Mouse (Mus musculus) E14TG2a.4 (cell line): ENCODE measurements around the gene Ccnl2.

ENCODE experiments used
- H3K27me3 ChIP-seq: 2 replicates; pipeline ENCODE4 v1.6.1; 2014; ENCODE audit warnings: low read length, control low read depth; ENCODE audit not compliant: insufficient read depth
- H3K36me3 ChIP-seq: 2 replicates; pipeline ENCODE4 v1.6.1; 2014; ENCODE audit warnings: low read length, control low read depth; ENCODE audit not compliant: insufficient read depth
- H3K4me1 ChIP-seq: replicated peaks from 2 replicates; pipeline ENCODE4 v1.6.1; 2014; ENCODE audit warnings: low read depth, low read length, control low read depth
- H3K4me3 ChIP-seq: replicated peaks from 2 replicates; pipeline ENCODE4 v1.5.1; 2014; ENCODE audit warnings: mild to moderate bottlenecking, low read length
- H3K9me3 ChIP-seq: 2 replicates; pipeline ENCODE4 v1.6.1; 2014; ENCODE audit warnings: low read length, control low read depth
- CTCF ChIP-seq: conservative IDR thresholded peaks from 2 replicates; pipeline ENCODE4 v1.5.1; 2014; ENCODE audit warnings: low read length
- NANOG ChIP-seq: IDR thresholded peaks from 2 replicates; pipeline ENCODE4 v1.6.1; 2014; ENCODE audit warnings: borderline replicate concordance, low read length, mixed read lengths
- POU5F1 ChIP-seq: IDR thresholded peaks from 2 replicates; pipeline ENCODE4 v1.6.1; 2014; ENCODE audit warnings: low read length, borderline replicate concordance

Ccnl2 gene

DNA sequence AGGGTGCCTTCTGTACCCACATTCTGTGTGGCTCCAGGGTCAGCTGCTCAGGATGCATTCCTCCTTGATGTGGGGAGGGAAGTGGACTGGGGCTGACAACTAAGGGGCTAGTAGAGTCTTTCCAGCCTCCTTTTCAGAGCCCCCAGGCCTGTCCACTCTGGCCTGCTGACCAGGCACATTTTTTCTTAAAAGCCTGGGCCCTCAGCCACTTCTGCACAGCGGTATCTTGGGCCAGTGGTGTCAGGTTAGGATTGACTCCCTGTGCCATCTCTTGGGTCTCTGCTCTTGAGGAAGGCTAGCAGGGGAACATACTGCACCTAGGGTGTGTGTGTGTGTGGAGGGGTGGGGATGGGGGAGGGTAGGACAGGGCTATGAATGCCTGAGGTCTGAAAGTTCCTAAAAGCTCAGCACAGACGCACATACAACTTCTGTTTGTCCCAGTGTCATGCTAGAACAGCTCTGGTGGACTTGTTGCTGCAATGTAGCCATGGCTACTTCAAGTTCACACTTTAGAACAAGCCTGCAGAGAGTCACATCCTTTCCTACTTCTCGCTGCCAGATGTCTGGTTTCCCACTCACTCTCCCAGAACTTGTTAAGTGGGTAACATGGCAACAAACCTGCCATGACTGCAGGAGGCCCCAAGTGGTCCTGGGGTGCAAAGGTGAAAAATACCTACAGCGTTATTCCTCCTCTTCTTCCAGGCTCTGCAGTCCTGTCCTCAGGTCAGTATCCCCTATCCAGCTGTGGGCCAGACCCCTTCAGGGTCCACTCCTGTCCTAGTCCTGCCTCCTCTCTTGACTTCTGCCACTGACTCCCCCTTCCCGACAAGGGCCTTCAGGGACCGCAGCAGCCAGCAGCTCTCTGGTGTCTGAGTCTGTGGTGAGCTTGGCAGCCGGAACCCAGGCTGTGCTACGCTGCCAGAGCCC is 28.1 kb downstream of the Ccnl2 start:
- Histone ChIP-seq H3K9me3 (no peaks in the 10 kb centered on the region), H3K4me1 (peaks cover 34% of the 10 kb centered on the region), H3K4me3 (peak overlapping the region; percentile 81), H3K36me3 (peaks cover 7% of the 10 kb centered on the region; the same call in 1 of the 2 replicates), H3K27me3 (peaks cover 49% of the 10 kb centered on the region)
- no peak for TF ChIP-seq POU5F1
- TF ChIP-seq NANOG = no peak
- no peak for TF ChIP-seq CTCF

DNA sequence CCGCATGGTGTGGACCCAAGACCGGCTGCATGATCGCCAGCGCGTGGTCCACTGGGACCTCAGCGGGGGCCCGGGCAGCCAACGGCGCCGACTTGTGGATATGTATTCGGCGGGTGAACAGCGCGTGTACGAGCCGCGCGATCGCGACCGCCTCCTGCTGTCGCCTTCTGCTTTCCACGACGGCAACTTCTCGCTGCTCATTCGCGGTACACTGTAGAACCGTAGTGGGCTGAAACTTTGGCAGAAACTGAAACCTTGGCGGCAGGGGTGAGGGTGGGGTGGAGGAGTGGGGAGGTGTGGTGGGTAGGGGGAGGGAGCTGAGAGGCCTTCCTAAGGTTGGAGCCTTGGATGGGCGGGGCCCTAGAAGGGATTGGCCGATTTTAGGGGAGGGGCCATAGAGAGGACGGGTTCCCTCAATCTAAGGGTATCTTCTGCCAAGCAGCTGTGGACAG is 28.7 kb downstream of the Ccnl2 start:
- H3K9me3 ChIP-seq = no peaks in the 10 kb centered on the region
- peak overlapping the region; percentile 81 for H3K4me3 ChIP-seq
- peaks cover 54% of the 10 kb centered on the region for H3K27me3 ChIP-seq
- no peak for TF ChIP-seq POU5F1
- no peak for TF ChIP-seq NANOG
- no peak for TF ChIP-seq CTCF
- H3K4me1 ChIP-seq = peaks cover 38% of the 10 kb centered on the region
- peaks cover 7% of the 10 kb centered on the region; the same call in 1 of the 2 replicates for H3K36me3 ChIP-seq

DNA sequence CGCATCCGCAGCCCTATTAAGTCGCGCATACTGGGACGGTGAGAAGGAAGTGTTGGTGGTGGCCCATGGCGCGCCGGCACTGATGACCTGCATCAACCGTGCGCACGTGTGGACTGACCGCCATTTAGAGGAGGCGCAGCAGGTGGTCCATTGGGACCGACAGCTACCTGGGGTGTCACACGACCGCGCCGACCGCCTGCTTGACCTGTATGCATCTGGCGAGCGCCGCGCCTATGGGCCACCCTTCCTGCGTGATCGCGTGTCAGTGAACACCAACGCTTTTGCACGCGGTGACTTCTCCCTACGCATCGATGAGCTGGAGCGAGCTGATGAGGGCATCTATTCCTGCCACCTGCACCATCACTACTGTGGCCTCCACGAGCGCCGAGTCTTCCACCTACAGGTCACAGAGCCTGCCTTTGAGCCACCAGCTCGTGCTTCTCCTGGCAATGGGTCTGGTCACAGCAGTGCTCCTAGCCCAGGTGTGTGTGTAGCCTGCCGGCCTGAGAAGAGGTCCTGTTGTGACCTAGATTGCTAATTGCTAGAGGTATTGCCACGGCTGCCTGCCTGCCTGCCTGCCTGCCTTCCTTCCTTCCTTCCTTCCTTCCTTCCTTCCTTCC is 29.5 kb downstream of the Ccnl2 start:
- Histone ChIP-seq H3K4me3 (peak overlapping the region; percentile 81), H3K4me1 (peaks cover 43% of the 10 kb centered on the region), H3K9me3 (no peaks in the 10 kb centered on the region), H3K36me3 (peaks cover 7% of the 10 kb centered on the region; the same call in 1 of the 2 replicates), H3K27me3 (peaks cover 54% of the 10 kb centered on the region)
- TF ChIP-seq CTCF = no peak
- TF ChIP-seq POU5F1 = no peak
- no peak for TF ChIP-seq NANOG

DNA sequence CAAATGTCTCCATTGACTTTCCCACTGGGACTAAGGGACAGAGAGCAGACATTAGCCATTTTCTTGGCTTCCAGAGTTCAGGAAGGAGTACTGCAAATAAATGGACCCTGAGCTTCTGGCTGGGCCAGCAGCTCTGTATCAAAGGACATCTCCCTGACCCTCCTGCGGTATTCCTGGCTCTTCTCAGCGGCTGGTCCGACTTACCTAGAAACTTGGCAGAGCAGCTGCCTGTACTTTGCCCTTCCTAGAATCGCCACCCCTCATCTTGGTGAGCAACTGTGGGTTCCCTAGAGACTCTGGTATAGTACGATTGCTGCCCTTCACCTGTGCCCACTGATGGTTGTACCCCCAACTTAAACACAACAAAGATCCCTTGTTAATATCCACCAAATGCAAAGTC is 30.9 kb downstream of the Ccnl2 start:
- Histone ChIP-seq H3K36me3 (peaks cover 7% of the 10 kb centered on the region; the same call in 1 of the 2 replicates), H3K4me3 (no peak overlapping the region), H3K4me1 (peaks cover 50% of the 10 kb centered on the region), H3K9me3 (no peaks in the 10 kb centered on the region), H3K27me3 (peaks cover 46% of the 10 kb centered on the region)
- TF ChIP-seq NANOG (no peak), POU5F1 (no peak), CTCF (no peak)

DNA sequence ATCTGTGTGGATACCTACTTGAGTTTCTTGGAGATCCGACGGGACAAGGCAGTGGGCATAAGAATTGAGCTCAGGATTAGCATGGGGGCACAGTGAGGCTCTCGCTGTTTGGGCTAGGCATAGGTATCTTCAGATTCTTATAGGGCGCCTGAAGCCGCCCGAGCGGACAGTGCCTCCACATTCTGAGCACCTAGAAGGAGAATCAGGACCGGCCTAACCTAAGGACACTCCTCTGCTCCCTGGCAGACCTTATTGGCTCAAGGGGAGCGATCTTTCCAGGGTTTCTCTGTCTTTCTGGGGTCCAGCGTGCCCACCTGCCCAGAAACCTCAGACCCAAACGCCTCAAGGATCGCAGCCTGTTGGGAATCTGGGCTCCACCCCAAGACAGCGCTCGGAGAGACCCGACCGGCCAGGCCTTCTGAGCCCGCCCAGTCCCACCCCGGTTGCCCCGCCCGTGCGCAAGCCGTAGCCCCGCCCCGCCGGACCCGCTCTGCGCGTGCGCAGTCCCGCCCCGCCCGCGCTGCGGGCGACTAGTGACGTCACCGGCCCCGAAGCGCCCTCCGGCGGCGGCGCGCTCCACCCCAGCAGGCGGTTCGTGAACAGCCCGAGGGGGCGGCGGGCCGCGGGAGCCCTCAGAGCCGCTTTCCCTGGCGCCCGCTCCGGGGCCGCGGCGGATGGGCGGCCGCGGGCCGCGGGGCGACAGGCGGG is 34.7 kb downstream of the Ccnl2 start, which contains the start of gene Dvl1:
Gene Dvl1, plus strand, starts transcription at position 532 of the 708 bp plus-strand sequence.
- H3K9me3 ChIP-seq = no peaks in the 10 kb centered on the region
- peaks cover 10% of the 10 kb centered on the region for H3K36me3 ChIP-seq
- H3K4me1 ChIP-seq = peaks cover 36% of the 10 kb centered on the region
- peak within 1 kb of the TSS; percentile 89 for H3K4me3 ChIP-seq
- TF ChIP-seq CTCF (no peak), POU5F1 (no peak), NANOG (no peak)
- H3K27me3 ChIP-seq = peaks cover 21% of the 10 kb centered on the region

DNA sequence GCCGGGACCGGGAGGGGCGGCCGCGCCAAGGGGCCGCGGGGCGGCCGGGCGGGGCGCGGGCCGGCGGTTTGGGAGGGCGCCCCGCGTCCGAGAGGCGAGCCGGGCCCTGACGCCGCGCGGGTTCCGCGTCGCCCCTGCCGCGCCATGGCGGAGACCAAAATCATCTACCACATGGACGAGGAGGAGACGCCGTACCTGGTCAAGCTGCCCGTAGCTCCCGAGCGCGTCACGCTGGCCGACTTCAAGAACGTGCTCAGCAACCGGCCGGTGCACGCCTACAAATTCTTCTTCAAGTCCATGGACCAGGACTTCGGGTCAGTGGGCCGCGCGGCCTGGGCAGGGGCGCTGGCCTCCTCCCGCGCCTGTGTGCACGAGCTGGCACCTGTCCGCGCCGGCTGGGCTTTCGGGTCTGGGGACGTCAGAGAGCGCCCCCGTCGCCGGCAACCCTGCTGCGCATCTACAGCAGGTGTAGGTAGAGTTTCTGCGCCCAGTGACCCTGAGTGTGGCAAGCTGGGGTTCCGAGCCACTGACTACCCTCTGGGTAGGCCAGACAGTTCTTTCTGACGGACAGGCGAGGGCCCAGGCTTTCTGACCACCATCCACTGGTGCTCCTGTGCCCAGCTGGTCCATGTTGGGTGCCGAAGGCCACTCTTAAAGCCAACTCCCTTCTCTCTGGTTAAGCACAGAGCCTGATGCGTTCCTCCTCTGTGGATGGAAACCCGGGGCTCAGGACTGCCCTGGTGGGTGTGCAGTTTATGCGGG is 35.5 kb downstream of the Ccnl2 start:
- Histone ChIP-seq H3K4me1 (peaks cover 32% of the 10 kb centered on the region), H3K4me3 (peak overlapping the region; percentile 89), H3K27me3 (peaks cover 15% of the 10 kb centered on the region), H3K9me3 (no peaks in the 10 kb centered on the region), H3K36me3 (peaks cover 9% of the 10 kb centered on the region)
- TF ChIP-seq NANOG = no peak
- no peak for TF ChIP-seq CTCF
- no peak for TF ChIP-seq POU5F1

DNA sequence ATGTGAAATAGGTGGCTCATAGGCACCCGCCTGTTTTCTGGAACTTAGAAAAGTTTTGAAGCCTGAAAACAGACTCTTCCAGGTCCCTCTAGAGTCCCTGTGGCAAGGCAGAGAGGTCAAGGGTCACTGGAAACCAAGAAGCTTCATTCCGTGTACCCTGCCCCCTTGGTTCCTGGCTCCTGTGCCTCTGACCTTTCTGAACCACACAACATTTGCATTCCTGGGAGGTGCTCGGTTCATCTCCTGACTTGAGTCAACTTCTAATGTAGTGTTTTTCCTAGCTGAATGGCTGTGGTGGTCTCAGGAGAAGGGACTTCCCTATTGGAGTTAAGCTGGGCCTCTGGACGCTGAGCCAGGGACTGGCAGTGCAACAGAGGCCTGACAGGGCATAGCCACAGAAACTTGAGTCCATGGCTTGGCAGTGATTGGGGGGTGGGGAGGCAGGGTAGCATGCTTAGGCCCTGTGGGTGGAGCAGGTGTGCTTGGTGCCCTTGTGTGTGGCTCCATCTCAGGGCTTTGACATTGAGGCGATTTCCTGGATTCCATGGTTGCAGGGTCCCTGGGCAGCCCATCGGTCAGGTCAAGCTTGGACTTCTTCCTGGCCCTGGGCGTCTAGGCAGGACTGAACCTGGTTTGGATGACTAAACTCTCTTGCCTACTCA is 36.3 kb downstream of the Ccnl2 start:
- Histone ChIP-seq H3K27me3 (peaks cover 7% of the 10 kb centered on the region), H3K9me3 (no peaks in the 10 kb centered on the region), H3K4me3 (peak overlapping the region; percentile 89), H3K36me3 (peaks cover 13% of the 10 kb centered on the region; the same call in 1 of the 2 replicates), H3K4me1 (peaks cover 34% of the 10 kb centered on the region)
- no peak for TF ChIP-seq POU5F1
- no peak for TF ChIP-seq NANOG
- no peak for TF ChIP-seq CTCF
